In the genomic region with DNA sequence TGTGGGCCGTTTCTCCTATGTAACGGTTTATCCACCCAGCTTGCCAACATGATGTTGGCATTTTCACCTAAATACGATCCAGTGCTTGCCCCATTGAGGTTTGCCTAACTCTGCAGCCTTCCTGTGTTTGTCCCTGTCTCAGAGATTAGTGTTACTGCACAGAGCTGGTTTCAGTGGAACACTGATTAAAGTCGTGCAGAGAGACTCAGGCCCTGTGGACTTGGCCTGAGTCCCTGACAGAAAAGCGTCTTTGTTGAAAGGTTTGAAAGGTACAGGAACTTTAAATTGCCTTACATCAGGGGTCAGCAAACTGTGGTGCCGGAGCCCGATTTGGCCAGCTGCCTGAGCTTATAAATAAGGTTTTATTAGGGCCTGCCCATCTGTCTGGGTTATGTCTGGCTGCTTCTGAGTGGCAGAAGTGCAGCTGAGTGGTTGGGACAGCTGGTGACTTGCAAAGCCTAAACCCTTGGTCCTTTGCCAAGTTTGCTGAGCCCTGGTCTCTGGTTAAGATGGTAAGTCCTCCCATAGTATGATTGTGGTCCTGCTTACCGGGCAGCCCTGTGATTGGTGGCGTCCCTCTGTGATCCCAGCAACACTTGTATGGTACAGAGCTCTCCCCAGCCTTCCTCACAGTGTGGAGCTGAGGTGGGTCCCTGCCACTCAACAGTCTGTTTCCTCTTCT, we compare ENCODE assay signal across 12 mouse cellular contexts. TPM values are rescaled to one million over a fixed set of nuclear protein-coding genes. Genes with fewer than 3 reads are reported as not detected.
DNase-seq lines count a peak whose midpoint lies in the region; ATAC-seq lines count a peak whose summit lies in the region.
"Had no signal": no experiment of that assay in that cellular context is flagged by ENCODE, and none has a peak within 500 bp of the region (broad histone marks: within the 10 kb centered on the region; RNA-seq: fewer than 3 reads in every experiment).

No protein-coding gene starts in this region.

- H3K9ac ChIP-seq in kidney, embryonic 14.5 days (ENCODE audit: low read depth, low read length), result no peak overlapping the region
- no peak overlapping the region for H3K9ac ChIP-seq in forebrain, embryonic 15.5 days (replicated peaks)
- H3K9ac ChIP-seq in midbrain, embryonic 15.5 days, result no peak overlapping the region
- H3K9ac ChIP-seq: liver, postnatal 0 days had no signal

- 0 out of 2 replicates have a peak overlapping the region, but pooled peaks have one; percentile 37 for H3K27ac ChIP-seq in kidney, embryonic 14.5 days (ENCODE audit: low read depth, low read length)
- peak overlapping the region; percentile 56 for H3K27ac ChIP-seq in forebrain, embryonic 15.5 days (replicated peaks)
- H3K27ac ChIP-seq in midbrain, embryonic 15.5 days, result peak overlapping the region; percentile 61; the same call in 1 of the 2 replicates

- DNase-seq in cerebellum, postnatal 10 days, result peak; percentile 84 to 85
- no peak for DNase-seq in kidney, adult 18-20 months
- DNase-seq in urinary bladder, postnatal 25 days (ENCODE audit: low spot score), result no peak
- DNase-seq in left cerebral cortex, postnatal 10 days (ENCODE audit: extremely low spot score in 1 of 2, low spot score in 2 of 2), result no peak
- DNase-seq: adrenal gland, postnatal 36 days; embryo, embryonic 11 days; liver, postnatal 0 days had no signal

- no peaks in the 10 kb centered on the region for H3K27me3 ChIP-seq in kidney, embryonic 14.5 days (ENCODE audit: control insufficient read depth, insufficient read depth, low read length)
- no peaks in the 10 kb centered on the region for H3K27me3 ChIP-seq in forebrain, embryonic 15.5 days
- H3K27me3 ChIP-seq in midbrain, embryonic 15.5 days (replicated peaks), result no peaks in the 10 kb centered on the region

- H3K4me2 ChIP-seq in kidney, embryonic 14.5 days (replicated peaks; ENCODE audit: low read depth, low read length), result no peak overlapping the region
- H3K4me2 ChIP-seq in forebrain, embryonic 15.5 days (replicated peaks), result no peak overlapping the region
- H3K4me2 ChIP-seq in midbrain, embryonic 15.5 days, result no peak overlapping the region

- no peaks in the 10 kb centered on the region for H3K4me1 ChIP-seq in kidney, embryonic 14.5 days (ENCODE audit: control insufficient read depth, insufficient read depth, low read length)
- H3K4me1 ChIP-seq in forebrain, embryonic 15.5 days, result peaks cover 37% of the 10 kb centered on the region
- H3K4me1 ChIP-seq in midbrain, embryonic 15.5 days, result peaks cover 8% of the 10 kb centered on the region; the same call in 1 of the 2 replicates

- no peaks in the 10 kb centered on the region for H3K9me3 ChIP-seq in kidney, embryonic 14.5 days (ENCODE audit: control insufficient read depth, low read length)
- no peaks in the 10 kb centered on the region for H3K9me3 ChIP-seq in forebrain, embryonic 15.5 days
- no peaks in the 10 kb centered on the region for H3K9me3 ChIP-seq in midbrain, embryonic 15.5 days

- H3K4me3 ChIP-seq in kidney, embryonic 14.5 days (ENCODE audit: low read length), result no peak overlapping the region
- no peak overlapping the region for H3K4me3 ChIP-seq in forebrain, embryonic 15.5 days
- no peak overlapping the region for H3K4me3 ChIP-seq in midbrain, embryonic 15.5 days

- 49% methylated on average over 9 of the region's 9 CpGs for WGBS in kidney, embryonic 14.5 days
- 34% methylated on average over 9 of the region's 9 CpGs for WGBS in forebrain, embryonic 15.5 days
- WGBS in midbrain, embryonic 15.5 days, result 47% methylated on average over 9 of the region's 9 CpGs

- no peak for ATAC-seq in cerebellum, adult (ENCODE audit: insufficient number of reproducible peaks, low FRiP score, low TSS enrichment)
- ATAC-seq in kidney, embryonic 14.5 days (ENCODE audit: low FRiP score, low TSS enrichment), result peak; percentile 17; the same call in 1 of the 2 replicates
- ATAC-seq in forebrain, embryonic 15.5 days (replicated peaks), result peak; percentile 68
- ATAC-seq in midbrain, embryonic 15.5 days (replicated peaks), result peak; percentile 46
- ATAC-seq: liver, postnatal 0 days had no signal

- peaks cover 68% of the 10 kb centered on the region for H3K36me3 ChIP-seq in kidney, embryonic 14.5 days (ENCODE audit: control insufficient read depth, insufficient read depth, low read length)
- H3K36me3 ChIP-seq in forebrain, embryonic 15.5 days, result peaks cover 66% of the 10 kb centered on the region
- peaks cover 55% of the 10 kb centered on the region for H3K36me3 ChIP-seq in midbrain, embryonic 15.5 days (replicated peaks)

- intact Hi-C loops in left cerebral cortex, postnatal 10 days (cut with DNase I), result no loop called here

RNA-seq across cellular contexts. Expression of gene Cnnm3, which starts 11.8 kb away (rescaled TPM):
- polyA plus RNA-seq in kidney, embryonic 14.5 days (2014; fragmentation: Nextera tagmentation; extraction: Ambion mirVana), result 5.7 and 7.5 TPM in 2 replicates
- 5.2 and 5.9 TPM in 2 replicates for polyA plus RNA-seq in forebrain, embryonic 15.5 days (2015; fragmentation: Nextera tagmentation; extraction: Ambion mirVana)
- polyA plus RNA-seq in midbrain, embryonic 15.5 days (2015; fragmentation: Nextera tagmentation; extraction: Ambion mirVana), result 5.2 and 5.8 TPM in 2 replicates
- 10 to 100 TPM; 30.3 to 34.1 TPM for total RNA-seq in left cerebral cortex, postnatal 10 days (2021)

RNA-seq across cellular contexts. Expression of gene Ankrd23, which starts 13.2 kb away (rescaled TPM):
- 10.5 and 14.6 TPM in 2 replicates for polyA plus RNA-seq in kidney, embryonic 14.5 days (2014; fragmentation: Nextera tagmentation; extraction: Ambion mirVana)
- polyA plus RNA-seq in forebrain, embryonic 15.5 days (2015; fragmentation: Nextera tagmentation; extraction: Ambion mirVana), result 12.0 and 14.4 TPM in 2 replicates
- polyA plus RNA-seq in midbrain, embryonic 15.5 days (2015; fragmentation: Nextera tagmentation; extraction: Ambion mirVana), result 19.0 and 23.5 TPM in 2 replicates
- total RNA-seq in left cerebral cortex, postnatal 10 days (2021), result 1 to 10 TPM; 5.3 to 5.8 TPM

RNA-seq across cellular contexts. Expression of gene Gm42417, which starts 15.8 kb away (rescaled TPM):
- 0.26 TPM in 1 of 2 replicates, not detected in the other for polyA plus RNA-seq in kidney, embryonic 14.5 days (2014; fragmentation: Nextera tagmentation; extraction: Ambion mirVana)
- polyA plus RNA-seq in forebrain, embryonic 15.5 days (2015; fragmentation: Nextera tagmentation; extraction: Ambion mirVana), result 1.1 TPM in 1 of 2 replicates, not detected in the other
- polyA plus RNA-seq in midbrain, embryonic 15.5 days (2015; fragmentation: Nextera tagmentation; extraction: Ambion mirVana), result 0.33 and 0.81 TPM in 2 replicates
- total RNA-seq in left cerebral cortex, postnatal 10 days (2021), result under 1 TPM in 1 of 2 experiments, not detected in 1; 0.49 TPM
- total RNA-seq: layer of hippocampus, adult 18-20 months had no signal
- polyA plus RNA-seq: liver, postnatal 0 days had no signal

RNA-seq across cellular contexts. Expression of gene Ankrd39, which starts 23.8 kb away (rescaled TPM):
- 22.4 and 22.7 TPM in 2 replicates for polyA plus RNA-seq in kidney, embryonic 14.5 days (2014; fragmentation: Nextera tagmentation; extraction: Ambion mirVana)
- polyA plus RNA-seq in forebrain, embryonic 15.5 days (2015; fragmentation: Nextera tagmentation; extraction: Ambion mirVana), result 18.2 and 19.2 TPM in 2 replicates
- polyA plus RNA-seq in midbrain, embryonic 15.5 days (2015; fragmentation: Nextera tagmentation; extraction: Ambion mirVana), result 31.5 and 32.5 TPM in 2 replicates
- 10 to 100 TPM; 13.4 to 18.1 TPM for total RNA-seq in left cerebral cortex, postnatal 10 days (2021)

RNA-seq across cellular contexts. Expression of gene Sema4c, which starts 34.7 kb away (rescaled TPM):
- polyA plus RNA-seq in kidney, embryonic 14.5 days (2014; fragmentation: Nextera tagmentation; extraction: Ambion mirVana), result 4.8 and 6.0 TPM in 2 replicates
- polyA plus RNA-seq in forebrain, embryonic 15.5 days (2015; fragmentation: Nextera tagmentation; extraction: Ambion mirVana), result 38.2 and 38.6 TPM in 2 replicates
- 34.3 and 37.4 TPM in 2 replicates for polyA plus RNA-seq in midbrain, embryonic 15.5 days (2015; fragmentation: Nextera tagmentation; extraction: Ambion mirVana)
- total RNA-seq in left cerebral cortex, postnatal 10 days (2021), result 10 to 100 TPM; 20.9 to 27.4 TPM

Comparison
In these comparisons a context has a peak if more than half of its experiments do, and no peak if none do; other contexts are left out.
1. DNase-seq: peak in cerebellum, postnatal 10 days (2 of 2); none in kidney, adult 18-20 months (single experiment), urinary bladder, postnatal 25 days (single experiment) and left cerebral cortex, postnatal 10 days (0 of 2).
2. Peak in every context shown above with its lines, with median percentiles within 50 percentile points of each other: H3K27ac ChIP-seq.